Mouse (Mus musculus): Measurements from ENCODE around the gene 9430015G10Rik.

- TF ChIP-seq CTCF (IDR thresholded peaks at IDR 0.05; ENCODE audit: control insufficient read depth, insufficient read depth, insufficient read length) (no peak), MYOG (IDR thresholded peaks at IDR 0.05; ENCODE audit: control insufficient read depth, extremely low read depth, insufficient read length) (no peak), USF1 (IDR thresholded peaks at IDR 0.05; ENCODE audit: low read depth) (no peak), MAX (IDR thresholded peaks at IDR 0.05) (no peak)
Observed at GRCm38 (mm10) chr4:156085256-156085655, 24.5 kb upstream of the 9430015G10Rik start.
